Comparison of ENCODE assay signal across 16 mouse cellular contexts in genomic region chr12:85233376-85234358, GRCm38 (mm10). TPM values are rescaled to one million over a fixed set of nuclear protein-coding genes. Genes with fewer than 3 reads are reported as not detected.
DNase-seq lines count a peak whose midpoint lies in the region; ATAC-seq and TF ChIP-seq lines count a peak whose summit lies in the region.
"Had no signal": no experiment of that assay in that cellular context is flagged by ENCODE, and none has a peak within 500 bp of the region (broad histone marks: within the 10 kb centered on the region; RNA-seq: fewer than 3 reads in every experiment).

No protein-coding gene starts in this region.

- H3ac ChIP-seq in C2C12 (ENCODE audit: control insufficient read depth, insufficient read length, low read depth): no peak overlapping the region

- H3K36me3 ChIP-seq in kidney, embryonic 15.5 days: peaks cover 3% of the 10 kb centered on the region; the same call in 1 of the 2 replicates
- no peaks in the 10 kb centered on the region for H3K36me3 ChIP-seq in C2C12 (ENCODE audit: control insufficient read depth, insufficient read depth)
- no peaks in the 10 kb centered on the region for H3K36me3 ChIP-seq in limb, embryonic 10.5 days
- 0 out of 2 replicates have a peak, but pooled peaks cover 5% of the 10 kb centered on the region for H3K36me3 ChIP-seq in forebrain, embryonic 12.5 days (replicated peaks)

- no peak overlapping the region for H3K4me3 ChIP-seq in kidney, embryonic 15.5 days (replicated peaks)
- no peak overlapping the region for H3K4me3 ChIP-seq in C2C12 (ENCODE audit: insufficient read depth, poor library complexity, severe bottlenecking)
- no peak overlapping the region for H3K4me3 ChIP-seq in limb, embryonic 10.5 days
- H3K4me3 ChIP-seq in forebrain, embryonic 12.5 days (replicated peaks): no peak overlapping the region
- H3K4me3 ChIP-seq: forebrain, embryonic 10.5 days; gastrocnemius, adult 2 months had no signal

- ATAC-seq in kidney, embryonic 15.5 days (replicated peaks; ENCODE audit: low FRiP score): no peak
- no peak for ATAC-seq in forebrain, embryonic 12.5 days (ENCODE audit: low FRiP score)
- ATAC-seq: liver, postnatal 0 days had no signal

- intact Hi-C loops in heart, postnatal 25 days (cut with DNase I): no loop called here

- no peak overlapping the region for H3K4me2 ChIP-seq in kidney, embryonic 15.5 days
- H3K4me2 ChIP-seq in forebrain, embryonic 12.5 days: no peak overlapping the region

- H3K9me3 ChIP-seq in kidney, embryonic 15.5 days (replicated peaks): no peaks in the 10 kb centered on the region
- no peaks in the 10 kb centered on the region for H3K9me3 ChIP-seq in limb, embryonic 10.5 days (replicated peaks)
- no peaks in the 10 kb centered on the region for H3K9me3 ChIP-seq in forebrain, embryonic 12.5 days
- H3K9me3 ChIP-seq: forebrain, embryonic 10.5 days had no signal

- peak overlapping the region; percentile 54; the same call in 1 of the 2 replicates for H3K27ac ChIP-seq in kidney, embryonic 15.5 days
- H3K27ac ChIP-seq in limb, embryonic 10.5 days: peak overlapping the region; percentile 36; the same call in 1 of the 2 replicates
- no peak overlapping the region for H3K27ac ChIP-seq in forebrain, embryonic 12.5 days
- H3K27ac ChIP-seq: forebrain, embryonic 10.5 days; gastrocnemius, adult 2 months had no signal

- no peaks in the 10 kb centered on the region for H3K27me3 ChIP-seq in kidney, embryonic 15.5 days
- no peaks in the 10 kb centered on the region for H3K27me3 ChIP-seq in C2C12 (ENCODE audit: control insufficient read depth, insufficient read depth, insufficient read length)
- H3K27me3 ChIP-seq in limb, embryonic 10.5 days (ENCODE audit: low read depth, poor library complexity, severe bottlenecking): no peaks in the 10 kb centered on the region
- H3K27me3 ChIP-seq in forebrain, embryonic 12.5 days: no peaks in the 10 kb centered on the region
- H3K27me3 ChIP-seq: CH12.LX had no signal

- DNase-seq in kidney, adult 11 months: no peak
- DNase-seq in adrenal gland, postnatal 25 days: peak; percentile 46
- no peak for DNase-seq in limb, embryonic 10.5 days (ENCODE audit: low spot score)
- DNase-seq in cerebellum, postnatal 25 days: no peak
- DNase-seq in heart, postnatal 25 days (ENCODE audit: low spot score): no peak
- DNase-seq: cerebellum, adult 11 months; gastrocnemius, adult 2 months; left cerebral cortex, postnatal 4 days; liver, postnatal 0 days; spleen, adult 18-20 months; thymus, adult 18-20 months had no signal

- no peaks in the 10 kb centered on the region for H3K79me2 ChIP-seq in C2C12 (ENCODE audit: control insufficient read depth, insufficient read depth)

- no peak overlapping the region for H3K9ac ChIP-seq in kidney, embryonic 15.5 days
- H3K9ac ChIP-seq in forebrain, embryonic 12.5 days: no peak overlapping the region
- H3K9ac ChIP-seq: liver, postnatal 0 days had no signal

- no peaks in the 10 kb centered on the region for H3K79me3 ChIP-seq in C2C12 (ENCODE audit: low read depth)

- peaks cover 34% of the 10 kb centered on the region for H3K4me1 ChIP-seq in kidney, embryonic 15.5 days
- peaks cover 34% of the 10 kb centered on the region for H3K4me1 ChIP-seq in limb, embryonic 10.5 days
- no peaks in the 10 kb centered on the region for H3K4me1 ChIP-seq in forebrain, embryonic 12.5 days

- TF ChIP-seq CTCF in C2C12 (IDR thresholded peaks at IDR 0.05; ENCODE audit: control insufficient read depth, insufficient read depth, insufficient read length): no peak

- 42% methylated on average over 21 of the region's 21 CpGs for whole genome bisulfite sequencing in kidney, embryonic 15.5 days
- 81% methylated on average over 21 of the region's 21 CpGs for WGBS in limb, embryonic 10.5 days
- WGBS in forebrain, embryonic 12.5 days: 85% methylated on average over 21 of the region's 21 CpGs

TF ChIP-seq in C2C12, 6 proteins besides CTCF, POLR2A, EP300 and RAD21:
- TF ChIP-seq MYOD1 (IDR thresholded peaks at IDR 0.05; ENCODE audit: control insufficient read depth, insufficient read length, low read depth) (no peak), USF1 (IDR thresholded peaks at IDR 0.05; ENCODE audit: low read depth) (no peak), MAX (IDR thresholded peaks at IDR 0.05) (peak; percentile 72), CEBPB (IDR thresholded peaks at IDR 0.05; ENCODE audit: low read depth) (no peak), FOSL1 (IDR thresholded peaks at IDR 0.05; ENCODE audit: insufficient read depth, low read length, poor library complexity, severe bottlenecking) (peak; percentile 96)

RNA-seq across cellular contexts. Expression of gene Eif2b2, which starts 14.4 kb away (rescaled TPM):
- 98.7 and 105 TPM in 2 replicates for polyA plus RNA-seq in kidney, embryonic 15.5 days (2015; fragmentation: Nextera tagmentation; extraction: Ambion mirVana)
- polyA plus RNA-seq in C2C12 (2012; fragmentation: generic; extraction: Trizol): 294 TPM
- 68.0 and 83.9 TPM in 2 replicates for total RNA-seq in adrenal gland, postnatal 25 days (2021)
- 126 and 133 TPM in 2 replicates for polyA plus RNA-seq in limb, embryonic 10.5 days (2016; fragmentation: Nextera tagmentation; extraction: Ambion mirVana)
- polyA plus RNA-seq in forebrain, embryonic 12.5 days (2016; fragmentation: Nextera tagmentation; extraction: Ambion mirVana): 94.6 and 98.3 TPM in 2 replicates
- 10 to 100 TPM; 48.2 to 49.3 TPM for total RNA-seq in heart, postnatal 25 days (2021)

RNA-seq across cellular contexts. Expression of gene Mlh3, which starts 36.7 kb away (rescaled TPM):
- 8.7 and 9.6 TPM in 2 replicates for polyA plus RNA-seq in kidney, embryonic 15.5 days (2015; fragmentation: Nextera tagmentation; extraction: Ambion mirVana)
- 0.82 TPM for polyA plus RNA-seq in C2C12 (2012; fragmentation: generic; extraction: Trizol)
- total RNA-seq in adrenal gland, postnatal 25 days (2021): 9.9 and 14.3 TPM in 2 replicates
- 7.0 and 8.2 TPM in 2 replicates for polyA plus RNA-seq in limb, embryonic 10.5 days (2016; fragmentation: Nextera tagmentation; extraction: Ambion mirVana)
- 11.0 and 11.2 TPM in 2 replicates for polyA plus RNA-seq in forebrain, embryonic 12.5 days (2016; fragmentation: Nextera tagmentation; extraction: Ambion mirVana)
- 1 to 10 TPM; 6.9 to 7.5 TPM for total RNA-seq in heart, postnatal 25 days (2021)

RNA-seq across cellular contexts. Expression of gene Acyp1, which starts 54.6 kb away (rescaled TPM):
- polyA plus RNA-seq in kidney, embryonic 15.5 days (2015; fragmentation: Nextera tagmentation; extraction: Ambion mirVana): 59.5 and 65.4 TPM in 2 replicates
- polyA plus RNA-seq in C2C12 (2012; fragmentation: generic; extraction: Trizol): 17.1 TPM
- 30.2 and 42.2 TPM in 2 replicates for total RNA-seq in adrenal gland, postnatal 25 days (2021)
- polyA plus RNA-seq in limb, embryonic 10.5 days (2016; fragmentation: Nextera tagmentation; extraction: Ambion mirVana): 47.2 and 54.2 TPM in 2 replicates
- polyA plus RNA-seq in forebrain, embryonic 12.5 days (2016; fragmentation: Nextera tagmentation; extraction: Ambion mirVana): 62.1 and 62.2 TPM in 2 replicates
- 10 to 100 TPM; 14.5 to 19.5 TPM for total RNA-seq in heart, postnatal 25 days (2021)

RNA-seq across cellular contexts. Expression of gene Zc2hc1c, which starts 54.7 kb away (rescaled TPM):
- 2.8 and 3.4 TPM in 2 replicates for polyA plus RNA-seq in kidney, embryonic 15.5 days (2015; fragmentation: Nextera tagmentation; extraction: Ambion mirVana)
- polyA plus RNA-seq in C2C12 (2012; fragmentation: generic; extraction: Trizol): 0.75 TPM
- 1.8 and 1.9 TPM in 2 replicates for total RNA-seq in adrenal gland, postnatal 25 days (2021)
- 0.68 and 0.91 TPM in 2 replicates for polyA plus RNA-seq in limb, embryonic 10.5 days (2016; fragmentation: Nextera tagmentation; extraction: Ambion mirVana)
- polyA plus RNA-seq in forebrain, embryonic 12.5 days (2016; fragmentation: Nextera tagmentation; extraction: Ambion mirVana): 1.1 and 1.6 TPM in 2 replicates
- 1 to 10 TPM; 1.9 to 2.0 TPM for total RNA-seq in heart, postnatal 25 days (2021)

RNA-seq across cellular contexts. Expression of gene Pgf, which starts 56.1 kb away (rescaled TPM):
- 15.9 and 18.8 TPM in 2 replicates for polyA plus RNA-seq in kidney, embryonic 15.5 days (2015; fragmentation: Nextera tagmentation; extraction: Ambion mirVana)
- 49.6 TPM for polyA plus RNA-seq in C2C12 (2012; fragmentation: generic; extraction: Trizol)
- total RNA-seq in adrenal gland, postnatal 25 days (2021): 1.4 and 1.8 TPM in 2 replicates
- polyA plus RNA-seq in limb, embryonic 10.5 days (2016; fragmentation: Nextera tagmentation; extraction: Ambion mirVana): 6.9 and 9.6 TPM in 2 replicates
- polyA plus RNA-seq in forebrain, embryonic 12.5 days (2016; fragmentation: Nextera tagmentation; extraction: Ambion mirVana): 6.3 and 7.5 TPM in 2 replicates
- total RNA-seq in heart, postnatal 25 days (2021): 1 to 10 TPM; 3.3 to 4.4 TPM
